Mouse (Mus musculus) monocyte, adult 2 months (primary cell): ENCODE data around the gene Trmt2a.
A peak's percentile ranks its signal among the peaks of the same experiment; 100 is the strongest.
"Not testable (repeated sequence)": the region's sequence is repeated elsewhere in the genome, so short reads cannot be mapped to it uniquely, and the experiment has no call there.

Experiments used
- DNase-seq, 2 experiments: peaks; one replicate each; pipeline ENCODE4 v3.0.0; 2022; ENCODE audit warnings: low spot score in 2 of 2, low read depth in 1 of 2

Gene Trmt2a

DNA sequence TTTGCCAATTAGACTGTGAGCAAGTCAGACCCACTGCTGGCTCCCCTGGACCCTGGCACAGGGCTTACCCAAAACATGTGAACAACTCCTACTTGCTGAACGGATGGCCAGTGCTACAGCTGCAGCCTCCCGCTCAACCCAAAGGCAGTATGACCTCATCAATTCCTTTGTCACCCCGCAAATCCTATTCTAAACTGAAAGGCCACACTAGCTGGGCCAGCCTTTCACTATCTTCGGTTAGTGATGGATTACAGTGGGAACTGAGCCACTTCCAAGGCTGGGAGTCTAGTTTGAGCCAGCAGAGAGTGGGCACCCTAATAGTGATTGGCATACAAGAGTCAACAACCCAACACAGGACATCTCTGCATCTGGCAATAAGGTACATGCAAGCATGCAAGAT is 39.7 kb downstream of the Trmt2a start:
- no peak for DNase-seq

DNA sequence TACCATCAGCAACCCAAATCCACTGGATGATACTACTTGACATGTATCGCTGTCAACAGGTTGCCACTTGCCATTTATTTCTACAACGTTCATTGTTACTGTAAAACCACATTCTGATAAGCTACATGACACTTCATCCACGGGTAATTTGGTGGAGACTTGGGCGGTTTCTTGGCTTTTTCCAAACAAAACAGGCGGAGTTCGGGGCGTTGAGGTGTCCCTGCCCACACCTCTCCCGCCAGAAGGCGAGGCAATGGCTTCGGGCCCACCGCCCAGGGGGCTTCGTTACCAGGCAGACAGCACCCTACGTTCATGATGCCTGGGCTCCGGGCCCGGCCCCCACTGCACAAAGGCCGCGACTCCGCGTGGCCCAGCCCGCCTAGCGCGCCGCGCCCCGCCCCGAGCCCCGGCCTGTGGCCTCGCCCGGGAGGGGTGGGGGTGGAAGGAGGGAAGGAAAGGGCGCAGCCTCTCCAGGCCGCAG is 40.1 kb downstream of the Trmt2a start:
- DNase-seq: no peak

DNA sequence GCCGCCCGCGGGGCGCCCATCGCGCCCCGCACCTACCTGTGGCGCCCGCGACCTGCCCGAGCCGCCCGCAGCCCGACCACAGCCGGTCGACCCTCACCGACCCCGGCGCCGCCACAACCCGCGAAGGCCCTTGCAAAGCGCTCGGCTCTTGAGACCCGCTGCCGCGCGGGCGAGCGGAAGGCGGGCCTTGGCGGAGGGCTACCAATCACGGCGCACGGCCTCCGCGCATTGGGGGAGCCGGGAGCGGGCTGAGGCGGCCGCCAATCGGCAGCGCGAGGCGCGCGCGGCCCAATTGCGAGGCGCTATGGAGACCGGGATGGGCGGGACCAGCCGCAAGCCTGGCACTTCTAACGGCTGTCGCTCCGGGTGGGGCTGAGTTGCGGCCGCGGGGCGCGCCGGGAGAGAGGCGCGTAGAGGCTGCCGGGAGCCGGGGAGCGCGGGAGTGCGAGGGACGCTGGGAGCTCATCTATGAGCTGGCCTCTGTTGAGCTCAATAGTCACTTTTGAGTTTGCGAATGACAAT is 40.6 kb downstream of the Trmt2a start, which contains the start of gene Dgcr8:
Gene Dgcr8 (minus strand): TSS at position 180 of the 522 bp plus-strand sequence.
- peak; percentile 93 to 96 for DNase-seq

DNA sequence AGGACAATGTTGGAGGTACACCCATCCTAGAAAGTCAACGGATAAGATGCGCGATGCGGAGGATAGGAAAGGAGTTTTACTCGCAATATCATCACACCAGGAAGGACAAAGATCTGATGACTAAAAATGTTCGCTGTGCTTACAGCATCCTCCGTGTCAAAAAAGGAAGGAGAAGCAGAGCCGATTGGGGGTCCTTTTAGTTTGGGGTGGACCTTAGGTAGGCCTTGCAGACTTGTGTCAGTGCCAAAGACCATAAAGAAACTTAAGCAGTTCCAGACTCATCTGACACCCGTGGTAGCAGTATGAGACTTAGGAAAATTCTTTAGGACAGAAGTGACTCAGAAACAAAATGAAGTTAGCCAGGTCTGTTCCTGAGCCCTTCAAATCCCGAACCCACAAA is 41.1 kb downstream of the Trmt2a start:
- not testable (repeated sequence) for DNase-seq
